Mouse (Mus musculus) retina, embryonic 14.5 days (tissue): ENCODE data around the gene C1qtnf3.
A peak's percentile ranks its signal among the peaks of the same experiment; 100 is the strongest.

Experiments used
- DNase-seq: peaks from one replicate; pipeline ENCODE4 v3.0.0-alpha.2; 2015; ENCODE audit warnings: low spot score

C1qtnf3 gene

DNA sequence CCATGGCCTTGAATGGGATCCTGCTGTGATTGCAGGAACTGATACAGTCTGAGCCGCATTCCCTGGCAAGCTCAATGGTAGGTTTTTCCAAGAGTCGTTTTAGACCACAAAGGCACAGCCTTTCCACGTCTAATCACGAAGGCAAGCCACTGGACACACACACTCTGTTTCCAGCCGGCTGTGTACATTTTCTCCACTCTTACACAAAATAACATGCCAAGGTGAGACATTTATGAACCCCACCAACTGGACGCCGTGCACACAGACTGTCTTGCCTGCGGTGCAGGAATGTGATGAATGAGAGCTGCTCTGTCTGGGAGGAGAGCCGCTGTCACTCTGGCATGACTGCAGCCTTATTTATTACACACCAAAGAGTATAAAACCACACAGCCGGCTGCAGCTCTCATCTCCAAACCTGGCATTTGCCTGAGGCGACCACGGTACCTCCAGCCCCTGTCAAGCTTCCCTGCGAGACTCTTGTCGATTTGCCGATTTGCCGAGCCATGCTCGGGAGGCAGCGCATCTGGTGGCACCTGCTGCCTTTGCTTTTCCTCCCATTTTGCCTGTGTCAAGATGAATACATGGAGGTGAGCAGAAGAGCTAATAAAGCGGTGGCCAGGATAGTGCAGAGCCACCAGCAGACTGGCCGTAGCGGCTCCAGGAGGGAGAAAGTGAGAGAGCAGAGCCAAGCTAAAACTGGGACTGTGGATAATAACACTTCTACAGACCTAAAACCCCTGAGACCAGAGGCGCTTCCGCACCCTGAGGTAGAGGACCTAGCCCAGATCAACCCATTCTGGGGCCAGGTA, at the start of gene C1qtnf3:
TSS of gene C1qtnf3 (plus strand) at position 382 of the 809 bp plus-strand sequence.
- no peak for DNase-seq

- no peak for DNase-seq
These were observed 49.8 kb upstream of the C1qtnf3 start for GRCm38 (mm10) chr15:10902360-10902759.

GRCm38 (mm10) chr15:10916611-10917311, 35.4 kb upstream of the C1qtnf3 start:
- DNase-seq: no peak

DNA sequence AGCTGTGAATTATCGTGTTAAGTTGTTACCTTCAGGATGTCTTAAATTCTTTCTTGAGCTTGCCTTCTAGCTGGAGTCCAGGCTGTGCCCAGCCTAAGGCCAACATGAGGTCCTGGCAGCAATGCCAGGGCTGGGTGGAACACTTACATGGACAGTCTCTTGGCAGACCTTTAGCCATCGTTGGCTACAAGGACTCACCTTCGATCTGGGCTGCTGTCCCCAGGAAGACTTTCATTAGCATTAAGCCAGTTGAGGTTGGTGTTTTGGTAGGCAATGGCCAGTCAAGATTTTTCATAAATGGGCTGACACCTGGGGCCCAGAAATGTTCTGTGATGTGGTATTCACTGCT, 34.8 kb upstream of the C1qtnf3 start:
- no peak for DNase-seq

GRCm38 (mm10) chr15:10920212-10920611, 31.9 kb upstream of the C1qtnf3 start:
- DNase-seq: no peak

DNA sequence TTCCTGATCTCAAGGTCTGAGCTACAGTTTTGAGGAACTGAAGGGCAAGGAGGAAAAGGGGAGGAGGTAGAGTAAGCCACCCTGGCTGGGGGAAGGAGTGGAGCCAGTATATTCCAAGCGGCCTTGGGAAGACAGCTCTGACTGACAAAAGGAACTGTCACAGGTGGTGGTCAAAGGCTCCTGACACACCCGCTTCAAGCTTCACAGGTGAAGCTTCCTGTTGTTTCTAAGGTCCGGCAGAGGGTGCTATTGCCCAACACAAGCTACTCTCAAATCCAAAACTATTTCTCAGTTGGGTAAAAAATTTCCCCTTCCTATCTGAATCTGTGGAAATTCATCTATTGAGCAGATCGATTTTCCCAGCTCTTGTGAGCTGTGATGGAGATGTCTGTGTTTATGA, 31.1 kb upstream of the C1qtnf3 start:
- peak; percentile 57 for DNase-seq

DNA sequence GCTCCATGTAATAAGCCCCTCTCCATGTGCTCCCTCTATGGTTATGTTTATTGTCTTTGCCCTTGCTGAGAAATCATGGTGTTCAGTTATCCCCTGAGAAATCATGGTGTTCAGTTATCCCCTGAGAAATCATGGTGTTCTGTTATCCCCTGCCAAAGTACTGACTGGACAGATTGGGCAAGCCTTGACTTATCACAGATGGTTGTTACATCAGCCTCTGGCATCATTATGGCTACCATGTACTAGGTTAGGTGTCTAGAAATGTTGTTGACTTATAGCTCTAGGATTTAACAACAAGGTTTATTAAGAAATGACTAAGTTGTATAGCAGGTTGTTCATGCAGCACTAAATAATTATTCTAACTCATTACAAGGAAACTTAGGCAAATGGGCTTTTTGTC, 30.1 kb upstream of the C1qtnf3 start:
- DNase-seq: no peak

- DNase-seq: no peak
These were observed 29.6 kb upstream of the C1qtnf3 start for GRCm38 (mm10) chr15:10922570-10922969.

GRCm38 (mm10) chr15:10923076-10923995, 28.8 kb upstream of the C1qtnf3 start:
- DNase-seq: no peak

GRCm38 (mm10) chr15:10927325-10927724, 24.8 kb upstream of the C1qtnf3 start:
- DNase-seq: no peak

DNA sequence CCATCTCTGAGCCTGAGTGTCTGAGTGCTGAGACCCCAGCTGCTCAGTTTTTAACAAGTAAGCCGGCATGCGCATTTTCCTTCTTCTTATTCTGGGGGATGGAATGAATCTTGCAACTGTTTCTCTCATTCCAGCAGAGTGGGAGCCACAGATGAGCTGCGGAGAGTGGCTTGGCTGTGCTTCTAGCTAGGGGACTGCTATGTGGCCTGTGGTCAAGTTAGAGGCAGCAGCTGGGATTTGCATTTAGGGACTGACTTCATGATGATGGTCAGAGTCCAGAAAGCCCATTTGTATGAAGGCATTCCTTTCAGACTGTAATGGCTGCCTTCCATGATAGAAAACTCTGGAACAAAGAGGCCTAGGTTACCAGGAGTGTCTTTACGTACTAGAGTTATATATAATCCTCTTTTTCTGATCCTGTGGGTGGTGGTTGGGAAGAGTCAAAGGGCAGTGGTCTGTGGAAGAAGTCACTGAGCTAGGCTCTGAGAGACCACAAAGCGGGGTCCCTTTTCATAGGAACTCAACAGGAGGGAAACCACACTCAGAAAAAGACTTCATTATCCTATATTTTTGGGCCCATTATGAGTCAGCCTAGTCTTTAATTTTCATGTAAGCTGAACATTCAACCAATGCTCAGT, 23.4 kb upstream of the C1qtnf3 start:
- no peak for DNase-seq

DNA sequence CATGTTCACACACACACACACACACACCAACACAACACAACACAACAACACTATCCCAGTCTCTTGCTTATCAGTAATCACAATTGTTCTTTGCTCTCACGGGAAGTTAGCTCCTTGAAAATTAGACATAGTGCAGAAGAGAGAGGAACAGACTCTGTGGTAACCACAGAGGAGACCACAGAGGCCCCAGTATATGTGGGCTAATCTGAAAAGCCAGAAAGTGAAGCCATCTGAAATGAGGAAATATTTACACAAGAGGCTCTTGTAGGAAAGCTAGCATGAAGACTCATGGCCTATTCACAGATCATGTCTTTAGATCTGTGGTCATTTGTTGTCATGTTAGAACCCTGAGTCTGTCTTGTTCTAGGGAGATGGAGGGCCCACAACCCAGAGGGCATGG, 18.2 kb upstream of the C1qtnf3 start:
- no peak for DNase-seq

DNA sequence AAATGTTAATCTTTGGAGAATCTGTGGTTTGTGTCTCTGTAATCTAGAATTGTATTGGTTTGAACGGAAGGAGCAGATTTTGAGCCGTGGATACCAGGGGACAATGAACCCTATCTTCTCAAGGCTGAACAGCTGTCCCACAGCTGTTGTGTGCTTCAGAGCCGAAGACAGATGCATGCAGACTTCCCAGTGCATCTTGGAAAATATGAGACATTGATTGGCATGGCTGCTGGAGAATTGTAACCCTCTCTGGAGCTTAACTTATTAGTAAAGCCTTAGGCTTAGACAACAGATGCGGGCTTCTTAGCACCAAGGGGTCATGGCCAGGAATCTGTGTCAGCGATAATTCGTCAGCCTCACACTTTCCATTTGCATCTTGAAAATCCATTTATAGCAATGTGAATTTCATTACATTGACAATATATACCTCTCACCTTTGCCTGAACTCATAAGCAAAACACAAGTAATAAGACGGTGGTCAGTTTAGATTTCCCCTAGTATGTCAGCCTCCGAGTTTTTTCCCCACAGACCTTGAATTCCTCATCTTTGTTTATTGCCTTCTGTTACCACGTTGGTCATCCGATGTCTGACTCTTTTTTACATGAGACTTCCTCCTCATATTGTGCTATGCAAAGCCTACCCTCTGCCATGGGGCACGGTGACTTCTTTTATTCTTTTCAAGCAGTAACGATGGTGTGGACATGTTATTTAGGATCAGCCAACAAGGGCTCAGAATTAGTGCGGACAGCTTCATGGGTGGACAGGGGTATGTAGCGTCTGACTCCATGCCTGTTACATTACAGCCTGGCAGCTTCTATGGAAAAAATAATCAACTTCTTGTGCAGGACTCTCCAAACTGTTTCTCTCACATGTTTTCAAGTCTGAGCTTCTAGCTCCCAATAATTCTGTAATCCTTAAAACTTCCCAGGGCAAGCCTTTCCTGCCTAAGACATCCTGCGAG, 11.7 kb upstream of the C1qtnf3 start:
- DNase-seq: peak; percentile 21

DNA sequence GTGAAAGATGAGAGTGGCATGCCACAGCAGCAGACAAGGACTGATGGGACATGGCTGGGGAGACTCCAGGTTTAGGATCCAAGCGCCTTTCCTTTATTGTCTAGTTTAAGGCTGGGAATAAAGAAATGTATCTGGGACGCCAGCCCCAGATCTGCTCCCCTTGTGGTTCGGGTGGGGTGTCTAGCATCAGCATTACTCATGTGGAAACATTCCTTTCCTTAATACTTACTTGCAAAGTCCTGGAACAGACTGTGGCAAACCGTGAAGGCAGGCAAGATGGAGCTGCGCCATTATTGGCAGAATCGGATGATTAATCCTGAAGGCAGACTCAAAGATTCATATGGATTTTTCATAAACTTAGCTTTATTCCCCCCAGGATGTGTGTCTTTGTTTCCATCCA, 10.2 kb upstream of the C1qtnf3 start:
- no peak for DNase-seq

DNA sequence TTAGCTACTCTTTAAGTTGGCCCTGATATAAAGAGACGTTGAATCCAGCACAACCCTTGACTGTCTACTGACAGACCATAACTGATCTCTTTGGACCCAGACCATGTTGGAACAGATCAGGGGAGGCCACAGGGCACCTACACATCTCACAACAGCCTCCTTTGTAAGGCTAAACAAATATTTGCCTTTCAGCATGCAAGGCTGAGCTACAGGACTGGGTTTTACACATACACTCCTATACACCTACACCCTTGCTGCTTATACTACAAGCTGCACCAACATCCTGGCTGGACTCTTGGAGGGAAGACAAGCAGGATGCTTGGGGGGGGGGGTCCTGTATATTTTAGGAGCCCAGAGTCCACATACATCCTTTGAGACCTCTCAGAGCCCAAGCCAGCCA, 4.3 kb upstream of the C1qtnf3 start:
- DNase-seq: no peak

GRCm38 (mm10) chr15:10952760-10953305, 701 bp downstream of the C1qtnf3 start:
- DNase-seq: no peak

DNA sequence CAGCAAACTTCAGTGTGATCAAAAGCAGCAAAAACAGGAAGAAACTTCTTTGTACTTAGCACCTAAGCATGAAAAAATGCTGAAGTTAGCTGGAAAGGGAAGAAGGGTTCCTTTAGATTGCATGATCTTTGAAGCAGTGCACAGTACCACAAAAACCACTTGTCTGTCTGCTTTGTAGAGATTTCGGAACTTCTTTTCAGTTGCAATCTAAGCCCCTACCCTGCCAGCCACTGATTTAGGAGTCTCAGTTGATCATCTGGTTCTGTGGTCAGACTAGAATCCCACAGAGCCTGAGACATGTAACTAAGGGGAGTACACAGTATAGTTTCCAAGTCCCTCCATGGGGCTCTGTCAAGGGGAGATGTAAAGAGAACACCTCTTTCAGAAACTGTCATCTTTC, 1.3 kb downstream of the C1qtnf3 start:
- no peak for DNase-seq

DNA sequence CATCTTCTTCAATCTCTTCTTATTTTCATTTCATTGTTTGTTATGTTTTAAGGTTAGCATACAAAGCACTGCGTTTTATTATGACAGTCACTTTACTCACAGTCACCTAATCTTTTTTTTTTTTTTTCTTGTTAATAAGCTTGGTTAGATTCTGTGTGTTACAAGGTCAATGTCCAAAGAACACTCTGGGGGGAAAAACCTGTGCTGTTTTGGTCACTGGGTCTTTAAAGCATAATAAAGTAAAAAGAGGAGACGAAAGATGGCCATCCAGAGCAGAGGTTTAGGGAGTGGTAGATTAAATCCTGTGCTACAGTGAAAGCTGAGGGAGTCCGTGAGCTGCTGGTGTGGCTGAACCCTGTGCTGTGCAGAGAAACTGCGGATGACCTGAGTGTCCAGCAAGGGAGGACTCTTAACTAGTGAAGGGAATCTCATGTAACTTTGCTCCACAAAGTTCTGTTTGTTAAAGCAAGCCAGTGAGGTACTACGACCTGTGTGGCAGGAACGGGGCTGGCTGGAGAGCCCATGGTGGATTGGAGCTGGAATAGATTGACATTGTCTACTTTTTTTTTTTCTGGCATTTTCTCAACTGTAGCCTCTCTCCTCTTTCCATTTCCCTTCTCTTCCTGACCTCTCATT, 2.4 kb downstream of the C1qtnf3 start:
- DNase-seq: no peak

DNA sequence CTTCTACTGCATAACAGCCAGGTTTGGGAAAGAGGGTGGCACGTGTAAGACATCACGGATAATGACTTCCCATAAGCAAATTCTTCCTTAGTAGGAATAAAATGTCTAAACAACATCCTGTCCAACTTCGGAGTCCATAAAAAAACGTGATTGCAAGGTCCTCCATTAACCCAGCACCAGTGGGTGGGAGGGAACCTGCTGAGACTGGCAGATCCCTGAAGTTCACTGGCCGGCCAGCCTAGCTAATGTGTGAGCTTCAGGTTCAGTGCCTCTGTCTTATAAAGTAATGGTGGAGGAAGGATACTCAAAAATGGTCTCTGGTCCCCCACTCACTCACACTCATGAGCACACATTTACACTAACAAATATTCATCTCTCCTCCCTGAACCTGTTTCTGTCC, 3.0 kb downstream of the C1qtnf3 start:
- DNase-seq: no peak

GRCm38 (mm10) chr15:10956706-10957105, 4.6 kb downstream of the C1qtnf3 start:
- no peak for DNase-seq
